ENCODE assay signal across 20 mouse cellular contexts in genomic region chr4:127353951-127354438, GRCm38 (mm10). TPM values are rescaled to one million over a fixed set of nuclear protein-coding genes. Genes with fewer than 3 reads are reported as not detected.
DNase-seq lines count a peak whose midpoint lies in the region; ATAC-seq lines count a peak whose summit lies in the region.
"Had no signal": no experiment of that assay in that cellular context is flagged by ENCODE, and none has a peak within 500 bp of the region (broad histone marks: within the 10 kb centered on the region; RNA-seq: fewer than 3 reads in every experiment).

TSS of gene Gjb4 (minus strand) at chr4:127354081.

- H3K9ac ChIP-seq in forebrain, embryonic 16.5 days (replicated peaks; ENCODE audit: low read depth, low read length), result no peak within 1 kb of the TSS
- H3K9ac ChIP-seq in kidney, embryonic 15.5 days, result no peak within 1 kb of the TSS
- H3K9ac ChIP-seq: hindbrain, embryonic 12.5 days; limb, embryonic 15.5 days; lung, embryonic 14.5 days; midbrain, embryonic 12.5 days had no signal

- no peaks in the 10 kb centered on the region for H3K9me3 ChIP-seq in forebrain, embryonic 10.5 days
- no peaks in the 10 kb centered on the region for H3K9me3 ChIP-seq in forebrain, embryonic 16.5 days (ENCODE audit: control insufficient read depth, low read length)
- no peaks in the 10 kb centered on the region for H3K9me3 ChIP-seq in kidney, embryonic 15.5 days (replicated peaks)
- H3K9me3 ChIP-seq: hindbrain, embryonic 12.5 days; limb, embryonic 15.5 days; midbrain, embryonic 12.5 days had no signal

- H3K27me3 ChIP-seq in forebrain, embryonic 10.5 days (ENCODE audit: poor library complexity, severe bottlenecking), result peaks cover 16% of the 10 kb centered on the region
- H3K27me3 ChIP-seq in forebrain, embryonic 16.5 days (replicated peaks; ENCODE audit: control insufficient read depth, insufficient read depth, low read length), result no peaks in the 10 kb centered on the region
- peaks cover 3% of the 10 kb centered on the region; the same call in 1 of the 2 replicates for H3K27me3 ChIP-seq in kidney, embryonic 15.5 days
- H3K27me3 ChIP-seq: limb, embryonic 15.5 days had no signal

- no peaks in the 10 kb centered on the region for H3K36me3 ChIP-seq in forebrain, embryonic 10.5 days (replicated peaks)
- H3K36me3 ChIP-seq in forebrain, embryonic 16.5 days (ENCODE audit: control insufficient read depth, insufficient read depth), result no peaks in the 10 kb centered on the region
- H3K36me3 ChIP-seq in kidney, embryonic 15.5 days, result no peaks in the 10 kb centered on the region
- H3K36me3 ChIP-seq: hindbrain, embryonic 12.5 days; limb, embryonic 15.5 days; midbrain, embryonic 12.5 days had no signal

- DNase-seq in forebrain, embryonic 10.5 days (ENCODE audit: extremely low spot score, low spot score), result no peak
- DNase-seq in kidney, adult 18-20 months, result no peak
- DNase-seq in urinary bladder, postnatal 14 days (ENCODE audit: low spot score), result peak; percentile 18
- DNase-seq in urinary bladder, postnatal 36 days (ENCODE audit: low spot score in 2 of 2), result no peak
- no peak for DNase-seq in thymus, postnatal 4 days
- DNase-seq in adrenal gland, postnatal 14 days, result no peak
- DNase-seq: B cell, adult 2 months; cerebellum, adult 18-20 months; right cerebral cortex, postnatal 14 days had no signal

- WGBS in forebrain, embryonic 10.5 days, result 44% methylated on average over 8 of the region's 8 CpGs
- WGBS in forebrain, embryonic 16.5 days, result 34% methylated on average over 8 of the region's 8 CpGs
- WGBS in kidney, embryonic 15.5 days, result 50% methylated on average over 8 of the region's 8 CpGs

- no peak for ATAC-seq in forebrain, embryonic 16.5 days
- no peak for ATAC-seq in kidney, embryonic 15.5 days (replicated peaks; ENCODE audit: low FRiP score)
- ATAC-seq: intestine, postnatal 0 days had no signal

- peaks cover 31% of the 10 kb centered on the region for H3K4me1 ChIP-seq in forebrain, embryonic 10.5 days
- H3K4me1 ChIP-seq in forebrain, embryonic 16.5 days (replicated peaks; ENCODE audit: control insufficient read depth, insufficient read depth, low read length), result peaks cover 4% of the 10 kb centered on the region; the same call in 1 of the 2 replicates
- H3K4me1 ChIP-seq in kidney, embryonic 15.5 days, result peaks cover 40% of the 10 kb centered on the region

- no peak within 1 kb of the TSS for H3K4me2 ChIP-seq in forebrain, embryonic 16.5 days (ENCODE audit: low read length)
- no peak within 1 kb of the TSS for H3K4me2 ChIP-seq in kidney, embryonic 15.5 days
- H3K4me2 ChIP-seq: hindbrain, embryonic 12.5 days; limb, embryonic 15.5 days; lung, embryonic 14.5 days; midbrain, embryonic 12.5 days had no signal

- H3K27ac ChIP-seq in forebrain, embryonic 10.5 days, result peak within 1 kb of the TSS; percentile 21; the same call in 1 of the 2 replicates
- no peak within 1 kb of the TSS for H3K27ac ChIP-seq in forebrain, embryonic 16.5 days (ENCODE audit: low read length)
- peak within 1 kb of the TSS; percentile 56 for H3K27ac ChIP-seq in kidney, embryonic 15.5 days
- H3K27ac ChIP-seq: hindbrain, embryonic 12.5 days; limb, embryonic 15.5 days; midbrain, embryonic 12.5 days had no signal

- no peak within 1 kb of the TSS for H3K4me3 ChIP-seq in forebrain, embryonic 10.5 days
- H3K4me3 ChIP-seq in forebrain, embryonic 16.5 days (replicated peaks; ENCODE audit: low read length), result no peak within 1 kb of the TSS
- H3K4me3 ChIP-seq in kidney, embryonic 15.5 days (replicated peaks), result no peak within 1 kb of the TSS
- H3K4me3 ChIP-seq: hindbrain, embryonic 12.5 days; limb, embryonic 15.5 days; midbrain, embryonic 12.5 days had no signal

RNA-seq across cellular contexts. Expression of gene Gjb4, which starts in this region (rescaled TPM):
- not detected in 2 replicates for polyA plus RNA-seq in forebrain, embryonic 10.5 days (2016; fragmentation: Nextera tagmentation; extraction: Ambion mirVana)
- polyA plus RNA-seq in forebrain, embryonic 16.5 days (2015; fragmentation: Nextera tagmentation; extraction: Ambion mirVana), result 0.16 TPM in 1 of 2 replicates, not detected in the other
- polyA plus RNA-seq in kidney, embryonic 15.5 days (2015; fragmentation: Nextera tagmentation; extraction: Ambion mirVana), result 0.85 and 1.1 TPM in 2 replicates
- total RNA-seq in adrenal gland, postnatal 14 days (2021), result not detected in 2 replicates
- total RNA-seq: common myeloid progenitor, adult 5-6 weeks; gastrocnemius, postnatal 4 days; left cerebral cortex, adult 18-20 months had no signal
- polyA plus RNA-seq: lung, embryonic 14.5 days; midbrain, embryonic 12.5 days; thymus, postnatal 0 days had no signal
